Mouse (Mus musculus) bone marrow macrophage, adult 2 months (primary cell): ENCODE results near the gene Gm49711.

ENCODE experiments used
- CTCF ChIP-seq: IDR thresholded peaks from 2 replicates; pipeline ENCODE4 v1.5.1; 2012; ENCODE audit warnings: low read depth, mild to moderate bottlenecking, low read length, moderate library complexity
- POLR2A ChIP-seq: IDR thresholded peaks from 2 replicates; pipeline ENCODE4 v1.6.1; 2012; ENCODE audit warnings: mild to moderate bottlenecking, low read depth, low read length, borderline replicate concordance

- no peak for TF ChIP-seq POLR2A
- no peak for TF ChIP-seq CTCF
These were observed 33.8 kb downstream of the Gm49711 start for GRCm38 (mm10) chr16:92091876-92092275.
